Mouse (Mus musculus): ENCODE measurements around the gene Triobp.

DNA sequence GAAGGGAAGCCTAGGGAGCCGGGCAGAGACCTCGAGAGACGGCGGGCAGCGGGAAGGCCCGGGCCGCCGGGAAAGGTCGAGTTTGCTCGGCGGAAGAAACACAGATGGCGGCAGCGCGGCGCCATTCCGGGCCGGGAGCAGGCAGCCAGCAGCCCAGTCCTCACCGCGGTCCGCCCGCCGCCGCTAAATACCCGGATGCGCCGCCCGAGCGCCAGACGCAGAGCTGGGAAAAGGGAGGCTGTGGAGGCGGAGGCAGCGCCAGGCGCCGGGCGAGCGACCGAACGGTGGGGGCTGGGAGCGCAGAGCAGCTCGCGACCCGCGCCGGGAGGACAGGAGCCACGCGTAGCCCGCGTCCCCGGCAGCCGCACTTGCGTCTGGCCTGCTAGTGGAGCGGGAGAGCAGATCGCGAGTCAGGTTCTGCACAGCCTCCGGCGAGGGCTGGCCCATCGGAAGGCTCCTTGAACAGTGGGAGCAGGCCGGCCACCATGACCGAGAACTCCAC, 80.8 kb downstream of the Triobp start, which contains the start of gene H1f0:
- no peak for TF ChIP-seq CTCF (IDR thresholded peaks at IDR 0.05; ENCODE audit: control insufficient read depth, insufficient read depth, insufficient read length)
- TF ChIP-seq MYOG (IDR thresholded peaks at IDR 0.05; ENCODE audit: control insufficient read depth, extremely low read depth, insufficient read length), result no peak
- no peak for TF ChIP-seq MAX (IDR thresholded peaks at IDR 0.05)
- no peak for TF ChIP-seq MYOD1 (IDR thresholded peaks at IDR 0.05; ENCODE audit: control insufficient read depth, insufficient read length, low read depth)
- TF ChIP-seq USF1 (IDR thresholded peaks at IDR 0.05; ENCODE audit: low read depth), result no peak
- no peak for TF ChIP-seq CEBPB (IDR thresholded peaks at IDR 0.05; ENCODE audit: low read depth)
- TF ChIP-seq FOSL1 (IDR thresholded peaks at IDR 0.05; ENCODE audit: insufficient read depth, low read length, poor library complexity, severe bottlenecking), result no peak

Data from C2C12 (cell line).